Mouse (Mus musculus): ENCODE measurements at regions not wholly inside any gene's neighbourhood (a gene's known extent, or its start where the extent isn't known, plus 50 kb on each side); places are given as distances from the start of the nearest gene placed in this dataset.

GRCm38 (mm10) chr2:174178801-174179200 lies 68.7 kb downstream of the Npepl1 start:
- DNase-seq: no peak

- no peak for DNase-seq
Observed at GRCm38 (mm10) chr2:174184797-174185196, 74.6 kb downstream of the Npepl1 start.

GRCm38 (mm10) chr2:174191071-174191470 lies 80.9 kb downstream of the Npepl1 start:
- no peak for DNase-seq

- DNase-seq: no peak
Observed at GRCm38 (mm10) chr2:174191516-174191915, 81.4 kb downstream of the Npepl1 start.

- DNase-seq: no peak
Observed at GRCm38 (mm10) chr2:174192026-174192425, 81.9 kb downstream of the Npepl1 start.

GRCm38 (mm10) chr2:174193506-174193905 lies 83.4 kb downstream of the Npepl1 start:
- DNase-seq: no peak

- DNase-seq: no peak
Observed at GRCm38 (mm10) chr2:174195651-174196050, 85.5 kb downstream of the Npepl1 start.

- DNase-seq: no peak
Observed at GRCm38 (mm10) chr2:174196696-174197215, 86.6 kb downstream of the Npepl1 start.

DNA sequence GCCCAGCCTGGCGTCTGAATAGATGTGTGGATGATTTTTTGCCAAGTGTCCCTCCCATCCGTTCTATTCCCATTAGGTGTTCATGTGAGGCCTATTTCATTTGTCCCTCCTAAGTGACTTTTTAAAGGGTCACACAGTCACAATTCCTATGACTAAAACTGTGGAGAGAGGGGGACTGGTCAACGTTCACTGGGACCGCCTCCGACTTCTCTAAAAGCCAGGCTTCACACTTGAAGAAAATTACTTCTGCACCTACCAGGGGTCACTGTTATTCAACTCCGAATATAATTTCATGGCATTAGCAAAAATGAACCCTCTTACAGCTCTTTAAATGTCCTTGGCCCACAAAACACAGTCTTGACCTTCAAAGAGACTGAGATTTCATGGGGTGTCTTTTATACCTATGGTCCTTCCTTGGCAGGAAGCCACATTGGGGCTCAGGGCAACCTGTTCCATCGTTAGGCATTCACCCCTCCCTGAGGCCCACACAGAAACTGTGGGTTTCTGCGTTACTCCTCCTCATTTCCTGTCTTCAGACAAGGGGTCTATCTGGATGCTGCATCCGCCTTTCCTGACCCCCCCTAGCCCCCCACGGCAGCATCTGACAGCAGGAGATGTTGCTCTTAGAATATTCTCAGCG lies 86.7 kb upstream of the Gnas start:
- no peak for DNase-seq

DNA sequence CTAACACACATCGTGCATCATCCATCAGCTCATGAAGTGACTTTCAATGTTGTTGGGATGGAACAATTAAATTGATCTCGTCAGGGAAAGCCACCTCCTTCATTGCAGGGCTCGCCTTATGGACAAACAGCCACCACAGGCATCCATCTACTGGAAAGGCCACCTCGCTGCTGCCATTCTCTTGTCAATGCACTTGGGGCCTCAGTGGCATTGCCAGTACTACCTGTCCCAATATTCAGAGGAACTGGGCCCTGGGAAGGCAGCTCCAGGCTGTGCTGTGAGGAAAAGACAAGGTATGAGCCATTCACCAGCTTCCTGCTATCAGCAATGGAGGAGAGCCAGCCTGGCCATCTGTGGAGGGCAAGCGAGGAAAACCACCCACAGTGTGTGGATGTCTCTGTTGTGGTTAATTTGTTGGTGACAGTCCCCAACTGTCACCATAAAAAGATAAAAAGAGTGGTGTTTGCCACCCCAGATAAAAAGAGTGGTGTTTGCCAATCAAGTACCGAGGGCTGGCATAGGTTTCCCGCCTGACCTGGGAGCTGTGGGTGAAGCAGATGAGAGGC lies 85.6 kb upstream of the Gnas start:
- no peak for DNase-seq

- DNase-seq: no peak
Observed at GRCm38 (mm10) chr2:174199961-174200862, 83.9 kb upstream of the Gnas start.

DNA sequence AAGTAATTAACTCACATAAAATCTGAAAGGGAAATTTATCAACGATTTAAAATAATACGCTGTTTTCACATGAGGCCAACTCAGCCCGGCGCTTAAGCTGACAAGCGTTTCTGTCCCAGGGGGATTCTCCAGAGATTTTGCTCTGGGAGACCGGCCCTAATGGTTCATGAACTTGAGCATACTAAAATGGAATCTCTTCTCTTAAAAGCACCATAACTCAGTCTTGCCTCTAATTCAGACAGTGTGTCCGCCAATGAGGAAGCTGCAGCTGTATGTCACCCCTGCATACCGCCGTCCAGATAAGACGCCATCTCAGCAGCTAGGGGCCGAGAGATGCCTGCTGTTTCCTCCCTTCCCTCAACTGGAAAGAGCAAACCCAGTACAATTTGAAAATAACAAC lies 80.7 kb upstream of the Gnas start:
- no peak for DNase-seq

DNA sequence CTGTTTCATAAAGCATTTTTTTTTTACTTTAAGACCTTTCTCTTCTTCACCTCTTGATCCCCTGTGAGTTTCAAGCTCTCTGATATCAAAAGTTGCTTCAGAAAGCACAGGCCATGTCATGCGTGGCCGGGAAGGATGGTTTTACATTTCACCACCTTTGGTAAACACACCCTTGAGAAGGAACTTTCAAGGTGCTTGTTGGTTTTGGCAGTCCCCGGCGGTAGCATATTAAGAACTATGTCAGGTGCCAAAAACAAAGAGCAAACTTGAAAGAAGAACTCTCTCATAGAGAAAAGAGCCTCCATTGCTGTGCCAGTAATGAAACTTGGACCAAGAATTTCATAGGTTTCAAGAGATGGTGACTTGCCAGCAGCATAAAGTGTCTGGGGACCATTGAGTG lies 72.4 kb upstream of the Gnas start:
- peak; percentile 51 to 66 for DNase-seq

GRCm38 (mm10) chr2:174226660-174227059 lies 57.5 kb upstream of the Gnas start:
- DNase-seq: no peak
